Mouse (Mus musculus) heart, postnatal 14 days (tissue): ENCODE data around the gene Sema4a. TPM values are rescaled to one million over a fixed set of nuclear protein-coding genes. Genes with fewer than 3 reads are reported as not detected.

Experiments used
- DNase-seq, 2 experiments: peaks; one replicate each; pipeline ENCODE4 v3.0.0; 2021 to 2022
- intact Hi-C: fragments of 180-260 bp; cut with DNase I; formaldehyde crosslinking; loops from one replicate; pipeline ENCODE4 v1.15.1; 2025
- long read RNA-seq, 2 experiments: library from polyadenylated mRNA; stranded (forward); transcript quantifications; one replicate each; pipeline ENCODE4 v2.0.0; 2021
- total RNA-seq, 2 experiments: library from RNA; stranded (reverse); gene quantifications; 2 replicates each; pipeline ENCODE4 v1.2.3; 2021

Gene Sema4a
- 1 to 10 TPM; 2.3 to 2.6 TPM for total RNA-seq
- long read RNA-seq, experiment 1, partial matches to known transcripts: 3 of 4 reads
- long read RNA-seq, experiment 1, other reads (novel, unspliced or antisense): 0 of 4 reads
- long read RNA-seq, experiment 2, partial matches to known transcripts: 0 of 1 reads
- long read RNA-seq, experiment 2, other reads (novel, unspliced or antisense): 1 of 1 reads

- DNase-seq: no peak
- intact Hi-C loops: no loop called here
Measured at GRCm38 (mm10) chr3:88460983-88461696, at the start of gene Sema4a. Gene Sema4a (minus strand): TSS chr3:88461182.

- DNase-seq: peak; percentile 92 to 93
- intact Hi-C loops: no loop called here
Measured at GRCm38 (mm10) chr3:88509692-88510420, 48.9 kb upstream of the Sema4a start, which contains the start of gene Lmna. Gene Lmna (minus strand): TSS chr3:88509956.

GRCm38 (mm10) chr3:88509250-88509649 lies 48.3 kb upstream of the Sema4a start:
- no peak for DNase-seq
- intact Hi-C loops: no loop called here

- no peak for DNase-seq
- intact Hi-C loops: no loop called here
Measured at GRCm38 (mm10) chr3:88505765-88506164, 44.8 kb upstream of the Sema4a start.

GRCm38 (mm10) chr3:88505081-88505480 lies 44.1 kb upstream of the Sema4a start:
- intact Hi-C loops: no loop called here
- DNase-seq: no peak

GRCm38 (mm10) chr3:88503881-88504746 lies 43.1 kb upstream of the Sema4a start:
- no peak for DNase-seq
- intact Hi-C loops: loop anchor here (2.0 kb wide), 1 partner anchor 15 kb away; no protein-coding TSS in a partner anchor

- intact Hi-C loops: loop anchor here (2.0 kb wide), 1 partner anchor 15 kb away; no protein-coding TSS in a partner anchor
- peak in 1 of 2 experiments; percentile 48 for DNase-seq
Measured at GRCm38 (mm10) chr3:88503505-88503863, 42.5 kb upstream of the Sema4a start.

GRCm38 (mm10) chr3:88502641-88503504 lies 41.9 kb upstream of the Sema4a start:
- peak; percentile 92 to 94 for DNase-seq
- intact Hi-C loops: loop anchor here (2.0 kb wide), 1 partner anchor 14 kb away; no protein-coding TSS in a partner anchor

GRCm38 (mm10) chr3:88502031-88502571 lies 41.1 kb upstream of the Sema4a start:
- intact Hi-C loops: loop anchor here (2.0 kb wide), 1 partner anchor 13 kb away; no protein-coding TSS in a partner anchor
- DNase-seq: peak in 1 of 2 experiments; percentile 53

GRCm38 (mm10) chr3:88501366-88502030 lies 40.5 kb upstream of the Sema4a start:
- intact Hi-C loops: loop anchor here (2.0 kb wide), 1 partner anchor 13 kb away; no protein-coding TSS in a partner anchor
- DNase-seq: peak in 1 of 2 experiments; percentile 9

- peak in 1 of 2 experiments; percentile 9 for DNase-seq
- intact Hi-C loops: no loop called here
Measured at GRCm38 (mm10) chr3:88500655-88501365, 39.8 kb upstream of the Sema4a start.

GRCm38 (mm10) chr3:88500087-88500486 lies 39.1 kb upstream of the Sema4a start:
- peak in 1 of 2 experiments; percentile 19 for DNase-seq
- intact Hi-C loops: no loop called here

GRCm38 (mm10) chr3:88499580-88499979 lies 38.6 kb upstream of the Sema4a start:
- intact Hi-C loops: no loop called here
- DNase-seq: no peak

- peak; percentile 36 to 47 for DNase-seq
Measured at GRCm38 (mm10) chr3:88495741-88496415, 34.9 kb upstream of the Sema4a start.

GRCm38 (mm10) chr3:88494836-88495628 lies 34.0 kb upstream of the Sema4a start:
- peak; percentile 75 for DNase-seq
- intact Hi-C loops: no loop called here

More at GRCm38 (mm10) chr3:88495741-88496415, 34.9 kb upstream of the Sema4a start:
- intact Hi-C loops: no loop called here
